ENCODE assay signal across 22 mouse cellular contexts in the genomic region with DNA sequence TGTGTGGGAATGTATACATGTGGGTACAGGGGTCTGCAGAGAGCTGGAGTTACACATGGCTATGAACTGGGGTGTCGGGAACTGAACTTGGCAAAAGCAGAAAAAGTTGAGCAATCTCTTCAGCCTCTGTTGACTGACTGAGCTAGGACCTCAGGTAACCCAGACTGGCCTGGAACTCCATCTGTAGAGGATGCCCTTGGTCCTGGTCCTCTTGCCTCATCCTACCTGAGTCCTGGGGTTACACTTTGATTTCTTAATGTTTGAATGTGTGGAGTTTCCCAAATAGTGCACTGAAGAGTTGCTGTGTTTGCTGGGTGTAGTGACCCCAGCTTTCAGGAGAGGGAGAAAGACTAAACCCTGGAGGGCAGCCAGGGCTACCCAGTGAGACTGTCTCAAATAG. TPM values are rescaled to one million over a fixed set of nuclear protein-coding genes. Genes with fewer than 3 reads are reported as not detected.
"Had no signal": no experiment of that assay in that cellular context is flagged by ENCODE, and none has a peak within 500 bp of the region (broad histone marks: within the 10 kb centered on the region; RNA-seq: fewer than 3 reads in every experiment).

No protein-coding gene starts in this region.

- H3K36me3 ChIP-seq: intestine, embryonic 15.5 days; kidney, embryonic 15.5 days; limb, embryonic 12.5 days; limb, embryonic 15.5 days had no signal

- H3K27ac ChIP-seq: intestine, embryonic 15.5 days; kidney, embryonic 15.5 days; limb, embryonic 12.5 days; limb, embryonic 15.5 days; macrophage; stomach, postnatal 0 days had no signal

- H3K4me2 ChIP-seq: intestine, embryonic 15.5 days; kidney, embryonic 15.5 days; limb, embryonic 12.5 days; limb, embryonic 15.5 days; lung, embryonic 14.5 days had no signal

- DNase-seq: kidney, adult 11 months; kidney, adult 8-10 months; kidney, postnatal 14 days; kidney, postnatal 4 days; left cerebral cortex, postnatal 4 days; lung, embryonic 14.5 days; midbrain, embryonic 14.5 days; right cerebral cortex, adult 18-20 months; right cerebral cortex, postnatal 14 days; right cerebral cortex, postnatal 4 days had no signal

- ATAC-seq: intestine, embryonic 15.5 days; lung, postnatal 0 days had no signal

- H3K4me3 ChIP-seq: intestine, embryonic 15.5 days; kidney, embryonic 15.5 days; limb, embryonic 12.5 days; limb, embryonic 15.5 days had no signal

- H3K9ac ChIP-seq: intestine, embryonic 15.5 days; kidney, embryonic 15.5 days; limb, embryonic 12.5 days; limb, embryonic 15.5 days; lung, embryonic 14.5 days had no signal

- H3K27me3 ChIP-seq: intestine, embryonic 15.5 days; limb, embryonic 15.5 days had no signal

- H3K9me3 ChIP-seq: intestine, embryonic 15.5 days; kidney, embryonic 15.5 days; limb, embryonic 12.5 days; limb, embryonic 15.5 days had no signal

RNA-seq across cellular contexts. Expression of gene Gm12248, which starts 2.6 kb away (rescaled TPM):
- polyA plus RNA-seq: intestine, embryonic 15.5 days; limb, embryonic 12.5 days; limb, embryonic 15.5 days; lung, embryonic 14.5 days; macrophage; midbrain, embryonic 14.5 days; midbrain, postnatal 0 days; neural tube, embryonic 11.5 days; neural tube, embryonic 14.5 days; stomach, embryonic 14.5 days; stomach, postnatal 0 days; urinary bladder, adult 2 months had no signal
